Mouse (Mus musculus): Measurements from ENCODE around the gene Farp1.

- TF ChIP-seq CTCF (IDR thresholded peaks at IDR 0.05; ENCODE audit: borderline replicate concordance, extremely low read depth, insufficient read depth, insufficient read length) (no peak), POLR2A (IDR thresholded peaks at IDR 0.05; ENCODE audit: borderline replicate concordance, extremely low read depth, insufficient read depth, insufficient read length, poor library complexity, severe bottlenecking) (no peak)
Measured at GRCm38 (mm10) chr14:121134414-121134813, 99.4 kb downstream of the Farp1 start.
